Mouse (Mus musculus) MEL (cell line): ENCODE data around the gene Gm20604.

ENCODE experiments used
- CHD1 ChIP-seq: IDR thresholded peaks from 2 replicates; pipeline ENCODE4 v1.6.1; 2012; ENCODE audit warnings: low read depth, mild to moderate bottlenecking, inconsistent platforms, low read length, improper control_type of control experiment
- CTCF ChIP-seq, 3 experiments: IDR thresholded peaks in 2 of 3; conservative IDR thresholded peaks in 1 of 3; 2 replicates each; pipeline ENCODE4 v1.5.1; 2011 to 2012; ENCODE audit warnings: low read length in 3 of 3, low read depth in 2 of 3, mild to moderate bottlenecking in 2 of 3, improper control_type of control experiment in 1 of 3, inconsistent platforms in 1 of 3, mixed read lengths in 1 of 3, moderate library complexity in 1 of 3; ENCODE audit not compliant: control insufficient read depth in 1 of 3, insufficient read depth in 1 of 3, poor library complexity in 1 of 3, severe bottlenecking in 1 of 3
- E2F4 ChIP-seq: IDR thresholded peaks from 2 replicates; pipeline ENCODE4 v1.6.1; 2011; ENCODE audit warnings: low read depth, low read length, improper control_type of control experiment, borderline replicate concordance
- EP300 ChIP-seq, 2 experiments: IDR thresholded peaks; 2 replicates each; pipeline ENCODE4 v1.6.1; 2011; ENCODE audit warnings: improper control_type of control experiment in 2 of 2, low read length in 2 of 2, low read depth in 1 of 2, mild to moderate bottlenecking in 1 of 2
- ETS1 ChIP-seq: IDR thresholded peaks from 2 replicates; pipeline ENCODE4 v1.6.1; 2012; ENCODE audit warnings: low read depth, mild to moderate bottlenecking, inconsistent platforms, low read length, improper control_type of control experiment, moderate library complexity
- HCFC1 ChIP-seq: IDR thresholded peaks from 2 replicates; pipeline ENCODE4 v1.6.1; 2012; ENCODE audit warnings: low read depth, mild to moderate bottlenecking, inconsistent platforms, low read length, improper control_type of control experiment, moderate library complexity
- MAFK ChIP-seq: IDR thresholded peaks from 2 replicates; pipeline ENCODE4 v1.6.1; 2011; ENCODE audit warnings: low read depth, mild to moderate bottlenecking, low read length, improper control_type of control experiment, borderline replicate concordance
- MYC ChIP-seq: IDR thresholded peaks from 2 replicates; pipeline ENCODE4 v1.6.1; 2011; ENCODE audit warnings: low read depth, mild to moderate bottlenecking, low read length, improper control_type of control experiment, moderate library complexity
- POLR2A ChIP-seq, 2 experiments: IDR thresholded peaks; 2 replicates each; pipeline ENCODE4 v1.6.1; 2011 to 2012; ENCODE audit warnings: low read length in 2 of 2, mild to moderate bottlenecking in 2 of 2, control low read depth in 1 of 2, improper control_type of control experiment in 1 of 2, low read depth in 1 of 2, moderate library complexity in 1 of 2; ENCODE audit not compliant: control insufficient read depth in 1 of 2, insufficient read depth in 1 of 2, poor library complexity in 1 of 2
- POLR2AphosphoS2 ChIP-seq: IDR thresholded peaks from 2 replicates; pipeline ENCODE4 v1.6.1; 2011; ENCODE audit warnings: low read length, improper control_type of control experiment
- SMC3 ChIP-seq: IDR thresholded peaks from 2 replicates; pipeline ENCODE4 v1.6.1; 2011; ENCODE audit warnings: low read depth, low read length, improper control_type of control experiment
- TCF12 ChIP-seq: IDR thresholded peaks from 2 replicates; pipeline ENCODE4 v1.6.1; 2014; ENCODE audit warnings: low read depth, mild to moderate bottlenecking, inconsistent platforms, low read length, improper control_type of control experiment, moderate library complexity
- UBTF ChIP-seq: IDR thresholded peaks from 2 replicates; pipeline ENCODE4 v1.6.1; 2012; ENCODE audit warnings: low read depth, mild to moderate bottlenecking, inconsistent platforms, low read length, improper control_type of control experiment, moderate library complexity, borderline replicate concordance; ENCODE audit not compliant: insufficient read depth
- ZNF384 ChIP-seq: IDR thresholded peaks from 2 replicates; pipeline ENCODE4 v1.6.1; 2012; ENCODE audit warnings: low read depth, mild to moderate bottlenecking, inconsistent platforms, low read length, improper control_type of control experiment

GRCm38 (mm10) chr12:102743036-102743588 lies 15.4 kb downstream of the Gm20604 start:
- no peak for TF ChIP-seq CTCF (IDR thresholded peaks at IDR 0.05 in 2 of 3, conservative IDR thresholded peaks at IDR 0.05 in 1 of 3; ENCODE audit: control insufficient read depth in 1 of 3, insufficient read depth in 1 of 3, low read depth in 2 of 3, low read length in 3 of 3, poor library complexity in 1 of 3, severe bottlenecking in 1 of 3)
- no peak for TF ChIP-seq ETS1
- no peak for TF ChIP-seq SMC3
- no peak for TF ChIP-seq CHD1
- no peak for TF ChIP-seq POLR2A (IDR thresholded peaks at IDR 0.05; ENCODE audit: control insufficient read depth in 1 of 2, insufficient read depth in 1 of 2, low read depth in 1 of 2, low read length in 2 of 2, poor library complexity in 1 of 2)
- no peak for TF ChIP-seq ZNF384
- no peak for TF ChIP-seq MAFK
- no peak for TF ChIP-seq UBTF
- no peak for TF ChIP-seq HCFC1
- no peak for TF ChIP-seq EP300 (IDR thresholded peaks at IDR 0.05; ENCODE audit: low read depth in 1 of 2, low read length in 2 of 2)
- 0 out of 2 replicates have a peak, but pooled peaks have one; percentile 8 for TF ChIP-seq MYC
- no peak for TF ChIP-seq E2F4
- TF ChIP-seq POLR2AphosphoS2 = no peak
- no peak for TF ChIP-seq TCF12
